ENCODE assay signal across 8 mouse cellular contexts in genomic region chr2:103424349-103425026, GRCm38 (mm10). TPM values are rescaled to one million over a fixed set of nuclear protein-coding genes. Genes with fewer than 3 reads are reported as not detected.
DNase-seq lines count a peak whose midpoint lies in the region; ATAC-seq lines count a peak whose summit lies in the region.

No protein-coding gene starts in this region.

- ATAC-seq in granulocyte monocyte progenitor cell, adult 5-6 weeks (replicated peaks; ENCODE audit: poor library complexity, severe bottlenecking), result peak; percentile 72; the same call in 1 of the 2 replicates
- peak; percentile 68; the same call in 1 of the 2 replicates for ATAC-seq in kidney, embryonic 14.5 days (ENCODE audit: low FRiP score, low TSS enrichment)
- no peak for ATAC-seq in limb, embryonic 15.5 days (ENCODE audit: insufficient number of reproducible peaks, low FRiP score, low TSS enrichment, low read depth)
- peak; percentile 58; the same call in 1 of the 2 replicates for ATAC-seq in neural tube, embryonic 13.5 days (ENCODE audit: low read depth)

- no peaks in the 10 kb centered on the region for H3K9me3 ChIP-seq in kidney, embryonic 14.5 days (ENCODE audit: control insufficient read depth, low read length)
- no peaks in the 10 kb centered on the region for H3K9me3 ChIP-seq in limb, embryonic 15.5 days
- H3K9me3 ChIP-seq in neural tube, embryonic 13.5 days, result no peaks in the 10 kb centered on the region

- 34% methylated on average over 12 of the region's 12 CpGs for WGBS in kidney, embryonic 14.5 days
- WGBS in limb, embryonic 15.5 days, result 26% methylated on average over 12 of the region's 12 CpGs
- WGBS in neural tube, embryonic 13.5 days, result 33% methylated on average over 12 of the region's 12 CpGs

- no peak overlapping the region for H3K9ac ChIP-seq in kidney, embryonic 14.5 days (ENCODE audit: low read depth, low read length)
- H3K9ac ChIP-seq in limb, embryonic 15.5 days, result no peak overlapping the region
- no peak overlapping the region for H3K9ac ChIP-seq in neural tube, embryonic 13.5 days

- DNase-seq in 416B (ENCODE audit: low read depth) (peak; percentile 41), ZHBTc4 (ENCODE audit: low read depth, low spot score) (peak; percentile 76)
- peak; percentile 79 for DNase-seq in embryo, embryonic 10 days (ENCODE audit: low spot score)
- peak; percentile 76 for DNase-seq in testis, postnatal 10 days (ENCODE audit: low spot score)

- no peaks in the 10 kb centered on the region for H3K36me3 ChIP-seq in kidney, embryonic 14.5 days (ENCODE audit: control insufficient read depth, insufficient read depth, low read length)
- no peaks in the 10 kb centered on the region for H3K36me3 ChIP-seq in limb, embryonic 15.5 days
- H3K36me3 ChIP-seq in neural tube, embryonic 13.5 days, result no peaks in the 10 kb centered on the region

- no peak overlapping the region for H3K27ac ChIP-seq in kidney, embryonic 14.5 days (ENCODE audit: low read depth, low read length)
- H3K27ac ChIP-seq in limb, embryonic 15.5 days, result no peak overlapping the region
- no peak overlapping the region for H3K27ac ChIP-seq in neural tube, embryonic 13.5 days (replicated peaks)

- H3K4me1 ChIP-seq in kidney, embryonic 14.5 days (ENCODE audit: control insufficient read depth, insufficient read depth, low read length), result no peaks in the 10 kb centered on the region
- 0 out of 2 replicates have a peak, but pooled peaks cover 6% of the 10 kb centered on the region for H3K4me1 ChIP-seq in limb, embryonic 15.5 days
- H3K4me1 ChIP-seq in neural tube, embryonic 13.5 days (replicated peaks), result peaks cover 11% of the 10 kb centered on the region

- H3K4me3 ChIP-seq in kidney, embryonic 14.5 days (ENCODE audit: low read length), result no peak overlapping the region
- no peak overlapping the region for H3K4me3 ChIP-seq in limb, embryonic 15.5 days
- no peak overlapping the region for H3K4me3 ChIP-seq in neural tube, embryonic 13.5 days

- H3K4me2 ChIP-seq in kidney, embryonic 14.5 days (replicated peaks; ENCODE audit: low read depth, low read length), result 0 out of 2 replicates have a peak overlapping the region, but pooled peaks have one; percentile 6
- H3K4me2 ChIP-seq in limb, embryonic 15.5 days, result peak overlapping the region; percentile 14; the same call in 1 of the 2 replicates
- H3K4me2 ChIP-seq in neural tube, embryonic 13.5 days, result no peak overlapping the region

- H3K27me3 ChIP-seq in kidney, embryonic 14.5 days (ENCODE audit: control insufficient read depth, insufficient read depth, low read length), result no peaks in the 10 kb centered on the region
- no peaks in the 10 kb centered on the region for H3K27me3 ChIP-seq in limb, embryonic 15.5 days
- no peaks in the 10 kb centered on the region for H3K27me3 ChIP-seq in neural tube, embryonic 13.5 days

RNA-seq across cellular contexts. Expression of gene Elf5, which starts 13.0 kb away (rescaled TPM):
- total RNA-seq in granulocyte monocyte progenitor cell, adult 5-6 weeks (2014; fragmentation: Nextera tagmentation), result not detected in 2 replicates
- not detected in 2 replicates for total RNA-seq in granulocyte monocyte progenitor cell, adult 5-6 weeks (2017)
- polyA plus RNA-seq in kidney, embryonic 14.5 days (2014; fragmentation: Nextera tagmentation; extraction: Ambion mirVana), result 2.5 and 2.9 TPM in 2 replicates
- polyA plus RNA-seq in limb, embryonic 15.5 days (2015; fragmentation: Nextera tagmentation; extraction: Ambion mirVana), result 2.8 and 2.9 TPM in 2 replicates
- polyA plus RNA-seq in neural tube, embryonic 13.5 days (2015; fragmentation: Nextera tagmentation; extraction: Ambion mirVana), result not detected in 2 replicates
